Mouse (Mus musculus): Measurements from ENCODE around the gene Chrna1. TPM values are rescaled to one million over a fixed set of nuclear protein-coding genes. Genes with fewer than 3 reads are reported as not detected.
A peak's percentile ranks its signal among the peaks of the same experiment; 100 is the strongest.

The Chrna1 gene
- polyA plus RNA-seq, 1 experiment from 2014 or later, result 0.07 TPM

DNA sequence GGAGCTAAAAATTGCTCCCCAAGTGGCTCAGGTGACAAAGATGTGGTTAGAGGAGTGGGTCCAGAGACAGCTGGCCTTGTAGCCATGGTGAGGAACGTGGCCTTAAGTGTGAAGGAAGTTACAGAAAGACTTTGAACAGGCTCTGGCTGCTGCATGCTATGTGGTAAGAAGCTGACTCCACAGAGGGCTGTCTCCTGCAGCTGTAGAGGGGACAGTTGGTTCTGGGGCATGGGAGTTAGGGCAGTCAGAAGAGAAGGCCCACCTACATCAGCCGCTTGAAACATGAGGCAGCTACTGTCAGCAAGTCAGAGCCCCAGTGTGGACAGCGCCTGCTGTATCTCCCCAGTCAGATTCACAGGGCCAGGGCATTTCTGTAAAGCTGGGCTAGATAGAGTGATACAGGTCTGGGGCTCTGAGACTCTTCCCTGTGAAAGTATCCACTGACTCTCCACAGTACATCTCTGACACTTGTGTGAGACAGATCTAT is 29.6 kb upstream of the Chrna1 start:
- WGBS, result 87% methylated on average over 3 of the region's 3 CpGs
- Histone ChIP-seq H3K9ac (replicated peaks; ENCODE audit: low read depth, low read length) (no peak overlapping the region), H3K9me3 (ENCODE audit: control insufficient read depth, low read depth, low read length) (no peaks in the 10 kb centered on the region), H3K4me3 (ENCODE audit: low read depth, low read length) (no peak overlapping the region), H3K27ac (ENCODE audit: low read length) (no peak overlapping the region), H3K27me3 (ENCODE audit: control insufficient read depth, insufficient read depth, low read length) (no peaks in the 10 kb centered on the region), H3K36me3 (ENCODE audit: control insufficient read depth, insufficient read depth, low read length) (no peaks in the 10 kb centered on the region), H3K4me2 (replicated peaks; ENCODE audit: low read depth, low read length) (no peak overlapping the region), H3K4me1 (ENCODE audit: control insufficient read depth, insufficient read depth, low read length) (peaks cover 3% of the 10 kb centered on the region; the same call in 1 of the 2 replicates)
- no peak for ATAC-seq (ENCODE audit: insufficient number of reproducible peaks, insufficient read depth, low FRiP score, low read depth)

DNA sequence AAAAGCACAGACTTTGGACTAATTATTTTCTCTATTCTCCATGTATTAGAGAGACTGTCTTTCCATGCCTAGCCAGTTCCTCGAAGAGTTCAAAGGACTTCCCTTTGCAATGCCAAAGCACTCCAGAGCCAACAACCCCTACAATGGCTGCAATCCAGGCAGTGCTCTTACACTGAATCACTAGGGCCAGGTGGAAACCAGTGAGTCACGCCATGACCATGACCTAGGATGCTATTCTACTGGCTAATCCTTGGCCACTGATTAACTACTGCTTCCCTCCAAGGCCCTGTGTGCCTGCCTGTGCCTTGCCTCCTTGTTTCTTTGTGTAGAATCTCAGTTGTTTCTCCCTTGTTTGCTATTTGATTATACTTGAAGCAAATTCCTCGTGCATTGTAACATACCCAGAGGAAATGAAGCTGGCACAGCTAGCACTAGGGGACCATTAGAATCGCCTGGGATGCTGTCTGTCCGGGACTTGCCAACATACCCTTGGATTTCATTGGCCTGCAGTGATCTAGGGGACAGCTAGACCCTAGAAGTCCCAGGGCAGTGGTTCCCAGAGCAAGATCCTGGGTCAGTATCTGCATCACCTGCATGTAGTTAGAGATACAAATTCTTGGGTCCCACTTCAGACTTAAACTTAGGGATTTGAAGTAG is 29.1 kb upstream of the Chrna1 start:
- Histone ChIP-seq H3K9ac (replicated peaks; ENCODE audit: low read depth, low read length) (no peak overlapping the region), H3K27ac (ENCODE audit: low read length) (no peak overlapping the region), H3K4me3 (ENCODE audit: low read depth, low read length) (no peak overlapping the region), H3K9me3 (ENCODE audit: control insufficient read depth, low read depth, low read length) (no peaks in the 10 kb centered on the region), H3K4me2 (replicated peaks; ENCODE audit: low read depth, low read length) (no peak overlapping the region), H3K36me3 (ENCODE audit: control insufficient read depth, insufficient read depth, low read length) (no peaks in the 10 kb centered on the region), H3K27me3 (ENCODE audit: control insufficient read depth, insufficient read depth, low read length) (no peaks in the 10 kb centered on the region), H3K4me1 (ENCODE audit: control insufficient read depth, insufficient read depth, low read length) (peaks cover 3% of the 10 kb centered on the region; the same call in 1 of the 2 replicates)
- ATAC-seq (ENCODE audit: insufficient number of reproducible peaks, insufficient read depth, low FRiP score, low read depth), result peak; percentile 73; the same call in 1 of the 2 replicates
- 67% methylated on average over 5 of the region's 5 CpGs for WGBS

DNA sequence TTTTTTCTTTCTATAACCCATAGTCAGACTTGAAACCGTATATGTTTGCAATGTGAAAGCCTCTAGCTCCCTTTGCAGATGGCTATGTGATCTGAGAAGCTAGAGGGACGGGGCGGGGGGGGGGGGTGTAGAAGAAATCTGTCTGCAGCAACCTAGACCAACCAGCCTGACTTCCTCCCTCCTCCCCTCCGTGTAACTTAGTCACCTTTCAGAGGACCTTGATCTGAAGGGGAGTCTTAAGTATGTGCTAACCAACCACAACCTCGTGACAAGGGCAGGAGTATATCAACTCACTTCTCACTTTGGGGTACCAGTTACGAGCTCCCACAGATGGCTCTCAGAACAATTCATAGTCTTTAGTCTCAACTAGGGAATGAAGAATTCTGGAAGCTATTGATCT is 28.3 kb upstream of the Chrna1 start:
- H3K4me3 ChIP-seq (ENCODE audit: low read depth, low read length), result no peak overlapping the region
- 74% methylated on average over 6 of the region's 6 CpGs for WGBS
- no peak overlapping the region for H3K9ac ChIP-seq (replicated peaks; ENCODE audit: low read depth, low read length)
- H3K36me3 ChIP-seq (ENCODE audit: control insufficient read depth, insufficient read depth, low read length), result no peaks in the 10 kb centered on the region
- H3K9me3 ChIP-seq (ENCODE audit: control insufficient read depth, low read depth, low read length), result no peaks in the 10 kb centered on the region
- no peak overlapping the region for H3K27ac ChIP-seq (ENCODE audit: low read length)
- no peak for ATAC-seq (ENCODE audit: insufficient number of reproducible peaks, insufficient read depth, low FRiP score, low read depth)
- H3K4me2 ChIP-seq (replicated peaks; ENCODE audit: low read depth, low read length), result no peak overlapping the region
- H3K27me3 ChIP-seq (ENCODE audit: control insufficient read depth, insufficient read depth, low read length), result no peaks in the 10 kb centered on the region
- H3K4me1 ChIP-seq (ENCODE audit: control insufficient read depth, insufficient read depth, low read length), result peaks cover 3% of the 10 kb centered on the region; the same call in 1 of the 2 replicates

DNA sequence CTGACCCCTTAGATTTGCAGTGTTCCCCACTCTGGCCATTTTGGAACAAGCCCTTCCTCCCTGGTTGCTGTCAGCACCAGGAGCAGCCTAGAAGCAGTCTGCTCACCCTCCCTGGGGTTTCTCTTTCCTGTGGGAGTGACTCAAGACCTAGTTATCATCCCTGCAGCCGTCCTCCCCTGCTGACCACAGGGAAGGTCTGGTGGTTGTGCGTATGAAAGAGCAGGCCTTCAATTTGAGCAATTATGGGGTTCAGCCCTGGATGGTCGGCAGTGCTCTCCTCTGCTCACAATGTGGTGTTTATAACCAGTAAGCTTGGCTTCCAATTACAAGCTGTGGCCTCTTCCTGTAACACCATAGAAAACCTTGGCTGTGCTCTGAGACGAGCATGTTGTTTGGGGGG is 27.5 kb upstream of the Chrna1 start:
- Histone ChIP-seq H3K27me3 (ENCODE audit: control insufficient read depth, insufficient read depth, low read length) (no peaks in the 10 kb centered on the region), H3K27ac (ENCODE audit: low read length) (no peak overlapping the region), H3K36me3 (ENCODE audit: control insufficient read depth, insufficient read depth, low read length) (no peaks in the 10 kb centered on the region), H3K9me3 (ENCODE audit: control insufficient read depth, low read depth, low read length) (no peaks in the 10 kb centered on the region), H3K4me1 (ENCODE audit: control insufficient read depth, insufficient read depth, low read length) (peaks cover 3% of the 10 kb centered on the region; the same call in 1 of the 2 replicates), H3K4me3 (ENCODE audit: low read depth, low read length) (no peak overlapping the region), H3K9ac (replicated peaks; ENCODE audit: low read depth, low read length) (no peak overlapping the region), H3K4me2 (replicated peaks; ENCODE audit: low read depth, low read length) (no peak overlapping the region)
- WGBS, result 24% methylated on average over 4 of the region's 4 CpGs
- ATAC-seq (ENCODE audit: insufficient number of reproducible peaks, insufficient read depth, low FRiP score, low read depth), result no peak

GRCm38 (mm10) chr2:73607146-73607545 is 27.0 kb upstream of the Chrna1 start:
- Histone ChIP-seq H3K4me3 (ENCODE audit: low read depth, low read length) (no peak overlapping the region), H3K36me3 (ENCODE audit: control insufficient read depth, insufficient read depth, low read length) (no peaks in the 10 kb centered on the region), H3K4me2 (replicated peaks; ENCODE audit: low read depth, low read length) (no peak overlapping the region), H3K27me3 (ENCODE audit: control insufficient read depth, insufficient read depth, low read length) (no peaks in the 10 kb centered on the region), H3K27ac (ENCODE audit: low read length) (no peak overlapping the region), H3K9me3 (ENCODE audit: control insufficient read depth, low read depth, low read length) (no peaks in the 10 kb centered on the region), H3K9ac (replicated peaks; ENCODE audit: low read depth, low read length) (no peak overlapping the region; the same call in 1 of the 2 replicates), H3K4me1 (ENCODE audit: control insufficient read depth, insufficient read depth, low read length) (peaks cover 3% of the 10 kb centered on the region; the same call in 1 of the 2 replicates)
- 60% methylated on average over 2 of the region's 2 CpGs for WGBS
- no peak for ATAC-seq (ENCODE audit: insufficient number of reproducible peaks, insufficient read depth, low FRiP score, low read depth)

- Histone ChIP-seq H3K4me2 (replicated peaks; ENCODE audit: low read depth, low read length) (no peak overlapping the region), H3K4me1 (ENCODE audit: control insufficient read depth, insufficient read depth, low read length) (peaks cover 3% of the 10 kb centered on the region; the same call in 1 of the 2 replicates), H3K9me3 (ENCODE audit: control insufficient read depth, low read depth, low read length) (no peaks in the 10 kb centered on the region), H3K27ac (ENCODE audit: low read length) (no peak overlapping the region), H3K36me3 (ENCODE audit: control insufficient read depth, insufficient read depth, low read length) (no peaks in the 10 kb centered on the region), H3K27me3 (ENCODE audit: control insufficient read depth, insufficient read depth, low read length) (no peaks in the 10 kb centered on the region), H3K9ac (replicated peaks; ENCODE audit: low read depth, low read length) (no peak overlapping the region), H3K4me3 (ENCODE audit: low read depth, low read length) (no peak overlapping the region)
- no peak for ATAC-seq (ENCODE audit: insufficient number of reproducible peaks, insufficient read depth, low FRiP score, low read depth)
- 92% methylated on average over 6 of the region's 6 CpGs for WGBS
Observed at GRCm38 (mm10) chr2:73606616-73607015, 26.5 kb upstream of the Chrna1 start.

DNA sequence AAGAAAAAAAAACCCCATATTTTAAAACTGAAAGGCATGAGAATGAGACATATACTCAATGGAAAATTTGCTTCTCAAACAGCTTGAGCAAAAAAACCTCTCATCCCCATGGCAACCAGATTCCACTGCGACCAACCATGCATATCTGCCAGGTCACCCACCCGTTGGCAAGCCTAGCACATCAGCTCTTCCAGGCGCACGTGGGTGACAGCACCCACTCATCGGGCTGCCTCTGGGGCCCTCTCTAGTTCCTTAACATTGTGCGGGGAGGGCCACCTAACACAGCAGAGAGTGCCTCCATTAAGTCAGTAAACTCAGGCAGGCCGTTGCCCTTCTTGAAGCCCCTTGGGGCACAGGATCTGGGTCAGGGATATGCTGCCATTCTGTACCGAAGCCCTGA is 24.9 kb upstream of the Chrna1 start:
- ATAC-seq (ENCODE audit: insufficient number of reproducible peaks, insufficient read depth, low FRiP score, low read depth), result no peak
- no peak overlapping the region for H3K4me3 ChIP-seq (ENCODE audit: low read depth, low read length)
- no peaks in the 10 kb centered on the region for H3K27me3 ChIP-seq (ENCODE audit: control insufficient read depth, insufficient read depth, low read length)
- WGBS, result 74% methylated on average over 8 of the region's 8 CpGs
- H3K4me1 ChIP-seq (ENCODE audit: control insufficient read depth, insufficient read depth, low read length), result peaks cover 3% of the 10 kb centered on the region; the same call in 1 of the 2 replicates
- H3K36me3 ChIP-seq (ENCODE audit: control insufficient read depth, insufficient read depth, low read length), result no peaks in the 10 kb centered on the region
- H3K9ac ChIP-seq (replicated peaks; ENCODE audit: low read depth, low read length), result no peak overlapping the region
- H3K9me3 ChIP-seq (ENCODE audit: control insufficient read depth, low read depth, low read length), result no peaks in the 10 kb centered on the region
- H3K4me2 ChIP-seq (replicated peaks; ENCODE audit: low read depth, low read length), result no peak overlapping the region
- no peak overlapping the region for H3K27ac ChIP-seq (ENCODE audit: low read length)

DNA sequence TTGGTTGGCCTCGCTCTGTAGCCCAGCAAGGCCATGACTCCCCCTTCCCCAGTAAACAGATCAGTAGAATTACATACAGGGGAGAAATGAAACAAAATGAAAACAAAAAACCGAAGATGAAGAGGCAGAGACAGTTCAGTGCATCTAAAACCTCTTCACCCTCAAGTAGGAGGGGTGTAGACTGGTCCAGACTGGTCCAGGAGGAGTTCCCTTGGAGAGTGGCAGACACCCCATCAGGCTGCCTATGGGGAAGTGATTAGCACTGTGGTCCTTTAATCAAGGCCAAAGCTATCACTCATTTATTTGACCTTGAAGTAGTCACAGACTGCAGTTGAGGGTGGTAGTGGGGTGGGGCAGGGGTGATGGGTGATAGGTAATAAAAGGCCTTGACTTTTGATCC is 24.4 kb upstream of the Chrna1 start:
- Histone ChIP-seq H3K27me3 (ENCODE audit: control insufficient read depth, insufficient read depth, low read length) (no peaks in the 10 kb centered on the region), H3K9ac (replicated peaks; ENCODE audit: low read depth, low read length) (no peak overlapping the region), H3K4me2 (replicated peaks; ENCODE audit: low read depth, low read length) (no peak overlapping the region), H3K9me3 (ENCODE audit: control insufficient read depth, low read depth, low read length) (no peaks in the 10 kb centered on the region), H3K27ac (ENCODE audit: low read length) (no peak overlapping the region), H3K4me3 (ENCODE audit: low read depth, low read length) (no peak overlapping the region), H3K4me1 (ENCODE audit: control insufficient read depth, insufficient read depth, low read length) (peaks cover 3% of the 10 kb centered on the region; the same call in 1 of the 2 replicates), H3K36me3 (ENCODE audit: control insufficient read depth, insufficient read depth, low read length) (no peaks in the 10 kb centered on the region)
- 89% methylated on average over 2 of the region's 2 CpGs for WGBS
- no peak for ATAC-seq (ENCODE audit: insufficient number of reproducible peaks, insufficient read depth, low FRiP score, low read depth)

GRCm38 (mm10) chr2:73600650-73601049 is 20.5 kb upstream of the Chrna1 start:
- no peaks in the 10 kb centered on the region for H3K36me3 ChIP-seq (ENCODE audit: control insufficient read depth, insufficient read depth, low read length)
- peaks cover 13% of the 10 kb centered on the region for H3K4me1 ChIP-seq (ENCODE audit: control insufficient read depth, insufficient read depth, low read length)
- H3K9me3 ChIP-seq (ENCODE audit: control insufficient read depth, low read depth, low read length), result no peaks in the 10 kb centered on the region
- no peak overlapping the region for H3K4me2 ChIP-seq (replicated peaks; ENCODE audit: low read depth, low read length)
- no peak overlapping the region for H3K4me3 ChIP-seq (ENCODE audit: low read depth, low read length)
- no peak overlapping the region for H3K9ac ChIP-seq (replicated peaks; ENCODE audit: low read depth, low read length)
- H3K27ac ChIP-seq (ENCODE audit: low read length), result no peak overlapping the region
- WGBS, result 49% methylated on average over 2 of the region's 2 CpGs
- no peak for ATAC-seq (ENCODE audit: insufficient number of reproducible peaks, insufficient read depth, low FRiP score, low read depth)
- no peaks in the 10 kb centered on the region for H3K27me3 ChIP-seq (ENCODE audit: control insufficient read depth, insufficient read depth, low read length)

Measured in stomach, embryonic 14.5 days (tissue).